Mouse (Mus musculus) small intestine, adult 2 months (tissue): ENCODE results near the gene Xylt1.

Source experiments
- CTCF ChIP-seq: fragments of 200-500 bp; IDR thresholded peaks from 2 replicates; pipeline ENCODE4 v1.5.1; 2012; ENCODE audit warnings: low read depth, mild to moderate bottlenecking, control low read depth, inconsistent platforms, low read length, moderate library complexity, mixed read lengths; ENCODE audit not compliant: insufficient replicate concordance, insufficient read length; ENCODE audit errors: extremely low read depth
- POLR2A ChIP-seq: fragments of 200-500 bp; IDR thresholded peaks from 2 replicates; pipeline ENCODE4 v1.6.1; 2012; ENCODE audit warnings: low read depth, mild to moderate bottlenecking, control low read depth, inconsistent platforms, low read length, moderate library complexity

GRCm38 (mm10) chr7:117522092-117522635, 141.4 kb downstream of the Xylt1 start:
- TF ChIP-seq POLR2A (no peak), CTCF (no peak)
